Mouse (Mus musculus) heart, adult 11 months (tissue): ENCODE results near the gene Sox1.

Experiments
- DNase-seq: peaks from one replicate; pipeline ENCODE4 v3.0.0; 2022

Sox1 gene

GRCm38 (mm10) chr8:12427346-12427745 lies 32.3 kb downstream of the Sox1 start:
- peak; percentile 86 for DNase-seq

- peak; percentile 66 for DNase-seq
Observed at GRCm38 (mm10) chr8:12427886-12428799, 33.0 kb downstream of the Sox1 start.

GRCm38 (mm10) chr8:12428931-12429330 lies 33.8 kb downstream of the Sox1 start:
- peak; percentile 37 for DNase-seq

- DNase-seq = peak; percentile 79
Observed at GRCm38 (mm10) chr8:12429601-12430172, 34.6 kb downstream of the Sox1 start.

- DNase-seq = peak; percentile 73
Observed at GRCm38 (mm10) chr8:12430173-12430899, 35.2 kb downstream of the Sox1 start.

- DNase-seq = peak; percentile 74
Observed at GRCm38 (mm10) chr8:12430900-12431737, 36.0 kb downstream of the Sox1 start.

- peak; percentile 61 for DNase-seq
Observed at GRCm38 (mm10) chr8:12431738-12432055, 36.6 kb downstream of the Sox1 start.

GRCm38 (mm10) chr8:12432546-12432945 lies 37.5 kb downstream of the Sox1 start:
- peak; percentile 83 for DNase-seq

- no peak for DNase-seq
Observed at GRCm38 (mm10) chr8:12434771-12435170, 39.7 kb downstream of the Sox1 start.

GRCm38 (mm10) chr8:12438021-12438420 lies 42.9 kb downstream of the Sox1 start:
- DNase-seq = peak; percentile 23

GRCm38 (mm10) chr8:12439044-12439443 lies 43.9 kb downstream of the Sox1 start:
- peak; percentile 42 for DNase-seq

GRCm38 (mm10) chr8:12439846-12440245 lies 44.8 kb downstream of the Sox1 start:
- peak; percentile 85 for DNase-seq

GRCm38 (mm10) chr8:12440997-12441396 lies 45.9 kb downstream of the Sox1 start:
- DNase-seq = no peak

- no peak for DNase-seq
Observed at GRCm38 (mm10) chr8:12445258-12445657, 50.2 kb downstream of the Sox1 start.

- no peak for DNase-seq
Observed at GRCm38 (mm10) chr8:12445926-12446680, 51.0 kb downstream of the Sox1 start.
